Mouse (Mus musculus) forebrain, embryonic 16.5 days (tissue): ENCODE results near the gene Ccp110. TPM values are rescaled to one million over a fixed set of nuclear protein-coding genes. Genes with fewer than 3 reads are reported as not detected.

ENCODE experiments used
- ATAC-seq: fragments of 200-750 bp; cut with Nextera tagmentation; 2 replicates; pipeline ENCODE4 v1.8.0; 2017; ENCODE audit warnings: mild to moderate bottlenecking, moderate library complexity
- H3K27ac ChIP-seq: fragments of 300-500 bp; sonication (generic); 2 replicates; pipeline ENCODE4 v1.5.1; 2014; ENCODE audit warnings: low read length, control low read depth
- H3K27me3 ChIP-seq: fragments of 300-500 bp; sonication (generic); replicated peaks from 2 replicates; pipeline ENCODE4 v1.6.1; 2014; ENCODE audit warnings: low read length; ENCODE audit not compliant: control insufficient read depth, insufficient read depth
- H3K36me3 ChIP-seq: fragments of 300-500 bp; sonication (generic); 2 replicates; pipeline ENCODE4 v1.6.1; 2014; ENCODE audit not compliant: control insufficient read depth, insufficient read depth
- H3K4me1 ChIP-seq: fragments of 300-500 bp; sonication (generic); replicated peaks from 2 replicates; pipeline ENCODE4 v1.6.1; 2014; ENCODE audit warnings: low read length; ENCODE audit not compliant: control insufficient read depth, insufficient read depth
- H3K4me2 ChIP-seq: fragments of 300-500 bp; sonication (generic); 2 replicates; pipeline ENCODE4 v1.6.1; 2014; ENCODE audit warnings: mild to moderate bottlenecking, low read length, control low read depth
- H3K4me3 ChIP-seq: fragments of 300-500 bp; sonication (generic); replicated peaks from 2 replicates; pipeline ENCODE4 v1.5.1; 2014; ENCODE audit warnings: mild to moderate bottlenecking, low read length, control low read depth
- H3K9ac ChIP-seq: fragments of 300-500 bp; sonication (generic); replicated peaks from 2 replicates; pipeline ENCODE4 v1.6.1; 2014; ENCODE audit warnings: low read depth, low read length, control low read depth
- H3K9me3 ChIP-seq: fragments of 300-500 bp; sonication (generic); 2 replicates; pipeline ENCODE4 v1.6.1; 2016; ENCODE audit warnings: low read length; ENCODE audit not compliant: control insufficient read depth
- WGBS: fragments of 180-500 bp; shearing (Covaris S2); extraction: QIAGEN DNeasy Blood & Tissue Kit; methylation state at CpG from one replicate; pipeline ENCODE4 v1.1.7; 2014; 5-methylcytosine and 5-hydroxymethylcytosine counted together
- polyA plus RNA-seq: library from polyadenylated mRNA; unstranded; fragments of >200 nt; fragmentation: Nextera tagmentation; extraction: Ambion mirVana; gene quantifications from 2 replicates; pipeline ENCODE4 v1.2.1, GENCODE M21; 2015

The Ccp110 gene
- polyA plus RNA-seq, 1 experiment from 2014 or later, result 42.4 TPM

DNA sequence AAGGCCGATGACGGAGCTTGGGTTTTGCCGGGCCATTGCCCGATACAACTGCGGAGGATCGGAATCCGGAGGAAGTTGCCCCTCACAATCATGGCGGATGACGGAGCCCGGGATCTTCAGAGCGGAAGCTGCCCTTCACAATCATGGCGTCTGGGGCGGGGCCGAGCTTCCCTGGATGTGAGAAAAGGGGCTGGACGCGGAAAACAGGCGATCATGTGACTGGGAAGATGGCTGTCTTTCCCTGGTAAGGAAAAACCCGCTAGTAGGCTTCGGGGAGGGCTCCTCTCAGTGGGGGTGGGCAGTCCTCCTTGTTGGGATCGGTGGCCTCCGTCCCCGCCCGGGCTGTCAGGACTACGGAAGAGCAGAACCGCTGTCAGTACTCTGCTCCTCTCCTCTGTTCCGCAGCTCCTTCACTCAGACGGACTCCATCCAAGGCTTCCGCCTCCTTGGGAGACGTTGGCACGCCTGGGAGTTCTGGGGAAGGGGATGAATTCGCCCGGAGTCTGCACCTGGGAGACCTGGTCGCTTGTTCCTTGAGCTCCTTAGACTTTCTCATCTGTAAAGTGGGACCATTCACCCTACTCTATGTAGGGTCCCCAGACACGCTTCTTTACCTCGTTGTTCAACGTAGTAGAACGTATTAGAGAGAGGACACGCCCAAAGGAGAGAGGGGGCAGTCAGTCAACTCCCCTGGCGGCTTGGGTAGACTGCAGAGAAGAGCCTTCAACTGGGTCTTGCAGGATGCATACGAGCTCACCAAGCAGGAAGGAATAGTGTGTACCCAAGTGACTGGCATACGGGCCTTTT lies 28.4 kb downstream of the Ccp110 start:
- Histone ChIP-seq H3K9me3 (no peaks in the 10 kb centered on the region), H3K9ac (peak overlapping the region; percentile 87), H3K4me3 (peak overlapping the region; percentile 83), H3K36me3 (peaks cover 7% of the 10 kb centered on the region), H3K4me2 (peak overlapping the region; percentile 87), H3K27ac (peak overlapping the region; percentile 91), H3K4me1 (peaks cover 14% of the 10 kb centered on the region), H3K27me3 (no peaks in the 10 kb centered on the region)
- ATAC-seq, result peak; percentile 97
- 3% methylated on average over 41 of the region's 41 CpGs for WGBS

DNA sequence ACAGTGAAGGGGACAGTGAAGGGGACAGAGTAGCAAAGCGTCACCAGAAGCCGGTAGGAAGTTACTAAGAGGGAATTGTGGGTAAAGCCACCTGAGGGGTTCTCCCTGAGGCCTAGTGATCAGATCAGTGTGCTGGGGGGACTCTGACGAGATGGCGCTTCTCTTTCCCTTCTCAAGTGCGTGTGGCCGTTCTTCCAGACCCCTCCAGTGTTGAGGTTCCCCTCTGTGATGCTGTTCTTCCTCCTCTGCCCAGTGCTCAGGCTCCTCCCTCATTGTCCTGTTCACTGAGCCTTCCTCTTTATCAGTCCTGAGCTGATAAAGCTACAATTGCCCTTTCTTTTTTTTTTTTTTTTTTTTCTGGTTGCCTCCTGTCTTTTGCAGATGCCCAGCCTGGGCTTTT lies 29.9 kb downstream of the Ccp110 start:
- ATAC-seq, result no peak
- Histone ChIP-seq H3K4me2 (no peak overlapping the region), H3K27ac (no peak overlapping the region), H3K4me1 (peaks cover 14% of the 10 kb centered on the region), H3K9me3 (no peaks in the 10 kb centered on the region), H3K9ac (no peak overlapping the region), H3K27me3 (no peaks in the 10 kb centered on the region), H3K36me3 (peaks cover 11% of the 10 kb centered on the region), H3K4me3 (no peak overlapping the region)
- 87% methylated on average over 6 of the region's 6 CpGs for WGBS

DNA sequence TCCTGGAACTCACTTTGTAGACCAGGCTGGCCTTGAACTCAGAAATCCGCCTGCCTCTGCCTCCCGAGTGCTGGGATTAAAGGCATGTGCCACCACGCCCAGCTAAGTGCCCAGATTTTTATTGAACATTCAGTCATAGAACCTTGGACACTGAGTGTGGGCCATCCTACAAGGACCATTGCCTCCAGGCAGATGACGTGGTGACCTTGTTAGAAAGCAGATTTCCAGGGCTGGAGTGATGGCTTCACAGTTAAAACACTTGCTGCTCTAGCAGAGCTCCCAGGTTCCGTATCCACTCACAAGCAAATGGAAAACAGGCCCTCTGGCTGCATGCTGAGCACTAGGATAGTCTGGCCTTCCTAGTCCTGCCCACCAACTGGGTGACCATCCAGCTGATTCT lies 32.4 kb downstream of the Ccp110 start:
- H3K27ac ChIP-seq, result no peak overlapping the region
- peaks cover 22% of the 10 kb centered on the region for H3K36me3 ChIP-seq
- no peak overlapping the region for H3K4me2 ChIP-seq
- no peak overlapping the region for H3K4me3 ChIP-seq
- H3K9ac ChIP-seq, result no peak overlapping the region
- no peak for ATAC-seq
- 94% methylated on average over 5 of the region's 5 CpGs for WGBS
- peaks cover 14% of the 10 kb centered on the region for H3K4me1 ChIP-seq
- no peaks in the 10 kb centered on the region for H3K27me3 ChIP-seq
- no peaks in the 10 kb centered on the region for H3K9me3 ChIP-seq

DNA sequence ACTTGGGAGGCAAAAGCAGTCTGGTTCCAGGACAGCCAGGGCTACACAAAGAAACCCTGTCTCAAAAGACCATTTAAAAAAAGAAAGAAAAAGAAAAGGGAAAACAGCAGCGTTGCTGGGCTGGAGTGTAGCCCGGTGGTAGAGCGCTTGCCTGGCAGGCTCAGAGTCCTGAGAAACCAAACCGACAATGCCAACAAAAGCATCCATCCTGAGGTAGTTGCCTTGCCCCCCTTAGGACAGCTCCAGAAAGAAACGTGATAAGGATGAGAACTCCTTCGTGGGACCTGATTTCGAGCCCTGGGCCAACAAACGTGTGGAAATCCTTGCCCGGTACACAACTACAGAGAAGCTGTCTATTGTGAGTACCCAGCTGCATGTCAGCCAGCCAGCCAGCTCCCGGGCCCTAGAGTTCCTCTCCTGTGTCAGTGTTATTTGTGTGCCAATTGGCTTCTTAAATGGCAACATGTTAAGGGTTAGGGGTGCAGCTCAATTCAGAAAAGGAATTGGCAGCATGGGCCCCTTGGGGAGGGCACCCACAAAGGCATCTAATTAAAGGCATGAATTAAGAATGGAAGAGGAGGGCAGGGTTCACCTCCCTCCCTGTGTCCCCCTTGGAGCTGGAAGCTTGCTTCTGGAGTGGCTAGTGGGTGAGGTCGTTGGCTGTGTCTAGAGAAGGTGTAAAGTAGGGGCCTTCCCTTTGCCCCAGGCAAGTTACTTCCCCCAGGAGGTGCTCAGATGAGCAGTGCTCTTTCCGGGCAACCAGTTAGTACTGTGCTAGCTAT lies 35.7 kb downstream of the Ccp110 start:
- Histone ChIP-seq H3K27me3 (no peaks in the 10 kb centered on the region), H3K9me3 (no peaks in the 10 kb centered on the region), H3K9ac (no peak overlapping the region), H3K4me1 (no peaks in the 10 kb centered on the region), H3K36me3 (peaks cover 31% of the 10 kb centered on the region), H3K4me3 (no peak overlapping the region), H3K27ac (no peak overlapping the region), H3K4me2 (no peak overlapping the region)
- peak; percentile 77 for ATAC-seq
- 57% methylated on average over 12 of the region's 12 CpGs for WGBS

GRCm38 (mm10) chr7:118749706-118750105 lies 37.4 kb downstream of the Ccp110 start:
- ATAC-seq, result no peak
- H3K27ac ChIP-seq, result no peak overlapping the region
- H3K36me3 ChIP-seq, result peaks cover 38% of the 10 kb centered on the region
- H3K4me1 ChIP-seq, result no peaks in the 10 kb centered on the region
- WGBS, result 91% methylated on average over 8 of the region's 8 CpGs
- no peak overlapping the region for H3K4me2 ChIP-seq
- no peaks in the 10 kb centered on the region for H3K9me3 ChIP-seq
- H3K27me3 ChIP-seq, result no peaks in the 10 kb centered on the region
- no peak overlapping the region for H3K4me3 ChIP-seq
- no peak overlapping the region for H3K9ac ChIP-seq

- Histone ChIP-seq H3K4me1 (no peaks in the 10 kb centered on the region), H3K27me3 (no peaks in the 10 kb centered on the region), H3K9me3 (no peaks in the 10 kb centered on the region), H3K4me3 (no peak overlapping the region), H3K9ac (no peak overlapping the region), H3K27ac (no peak overlapping the region), H3K36me3 (peaks cover 40% of the 10 kb centered on the region), H3K4me2 (no peak overlapping the region)
- ATAC-seq, result no peak
- WGBS, result 86% methylated on average over 7 of the region's 7 CpGs
Observed at GRCm38 (mm10) chr7:118751625-118752024, 39.3 kb downstream of the Ccp110 start.

DNA sequence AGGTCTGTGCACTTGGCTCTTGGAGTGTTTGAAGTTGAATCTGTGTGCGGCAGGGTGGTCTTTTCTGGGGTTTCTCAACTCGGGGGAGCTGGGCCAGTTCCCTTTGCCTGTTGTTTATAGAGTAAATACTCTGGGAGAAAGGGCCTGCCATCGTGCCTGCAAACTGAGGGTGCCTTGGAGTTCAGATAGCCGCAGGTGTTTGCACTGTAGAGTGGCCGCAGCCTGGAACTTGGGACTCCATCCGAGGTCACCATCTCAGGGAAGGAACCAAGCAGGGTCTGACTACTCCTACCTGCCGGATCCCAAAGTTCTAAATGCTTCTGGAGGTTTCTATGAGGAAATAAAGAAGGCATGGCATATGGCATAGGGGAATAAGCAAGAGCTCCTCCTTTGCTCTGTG lies 43.4 kb downstream of the Ccp110 start:
- Histone ChIP-seq H3K36me3 (peaks cover 23% of the 10 kb centered on the region), H3K4me3 (no peak overlapping the region), H3K4me2 (no peak overlapping the region), H3K4me1 (no peaks in the 10 kb centered on the region), H3K9ac (no peak overlapping the region), H3K27me3 (no peaks in the 10 kb centered on the region), H3K9me3 (no peaks in the 10 kb centered on the region), H3K27ac (no peak overlapping the region)
- no peak for ATAC-seq
- 93% methylated on average over 7 of the region's 7 CpGs for WGBS

- ATAC-seq, result no peak
- WGBS, result 95% methylated on average over 24 of the region's 24 CpGs
- Histone ChIP-seq H3K27ac (no peak overlapping the region), H3K4me2 (no peak overlapping the region), H3K9ac (no peak overlapping the region), H3K4me3 (no peak overlapping the region), H3K9me3 (no peaks in the 10 kb centered on the region), H3K36me3 (peaks cover 22% of the 10 kb centered on the region), H3K27me3 (no peaks in the 10 kb centered on the region), H3K4me1 (no peaks in the 10 kb centered on the region)
Observed at GRCm38 (mm10) chr7:118756490-118757265, 44.3 kb downstream of the Ccp110 start.

DNA sequence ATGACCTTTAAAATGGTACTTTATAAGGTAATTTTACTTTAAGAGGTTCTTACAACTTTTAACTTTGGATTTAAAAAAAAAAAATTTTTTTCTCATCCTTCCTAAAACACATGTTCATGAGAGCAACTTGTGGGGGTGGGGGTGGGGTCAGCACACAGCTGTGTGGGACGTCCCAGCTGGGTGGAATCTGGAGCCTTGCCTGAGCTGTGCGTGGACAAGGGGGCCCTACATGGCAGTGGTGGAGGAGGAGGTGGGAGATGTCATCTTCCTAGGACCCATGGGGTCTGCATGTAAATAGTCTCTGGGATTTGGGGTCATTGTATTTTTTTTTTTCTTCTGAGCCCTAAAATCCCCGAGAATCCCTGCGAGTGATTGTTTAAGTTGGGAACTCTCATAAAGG lies 46.0 kb downstream of the Ccp110 start:
- Histone ChIP-seq H3K36me3 (peaks cover 27% of the 10 kb centered on the region), H3K4me2 (no peak overlapping the region), H3K27me3 (no peaks in the 10 kb centered on the region), H3K4me1 (no peaks in the 10 kb centered on the region), H3K9me3 (no peaks in the 10 kb centered on the region), H3K27ac (no peak overlapping the region), H3K4me3 (no peak overlapping the region), H3K9ac (no peak overlapping the region)
- ATAC-seq, result no peak
- 68% methylated on average over 4 of the region's 4 CpGs for WGBS
